In the genomic region with DNA sequence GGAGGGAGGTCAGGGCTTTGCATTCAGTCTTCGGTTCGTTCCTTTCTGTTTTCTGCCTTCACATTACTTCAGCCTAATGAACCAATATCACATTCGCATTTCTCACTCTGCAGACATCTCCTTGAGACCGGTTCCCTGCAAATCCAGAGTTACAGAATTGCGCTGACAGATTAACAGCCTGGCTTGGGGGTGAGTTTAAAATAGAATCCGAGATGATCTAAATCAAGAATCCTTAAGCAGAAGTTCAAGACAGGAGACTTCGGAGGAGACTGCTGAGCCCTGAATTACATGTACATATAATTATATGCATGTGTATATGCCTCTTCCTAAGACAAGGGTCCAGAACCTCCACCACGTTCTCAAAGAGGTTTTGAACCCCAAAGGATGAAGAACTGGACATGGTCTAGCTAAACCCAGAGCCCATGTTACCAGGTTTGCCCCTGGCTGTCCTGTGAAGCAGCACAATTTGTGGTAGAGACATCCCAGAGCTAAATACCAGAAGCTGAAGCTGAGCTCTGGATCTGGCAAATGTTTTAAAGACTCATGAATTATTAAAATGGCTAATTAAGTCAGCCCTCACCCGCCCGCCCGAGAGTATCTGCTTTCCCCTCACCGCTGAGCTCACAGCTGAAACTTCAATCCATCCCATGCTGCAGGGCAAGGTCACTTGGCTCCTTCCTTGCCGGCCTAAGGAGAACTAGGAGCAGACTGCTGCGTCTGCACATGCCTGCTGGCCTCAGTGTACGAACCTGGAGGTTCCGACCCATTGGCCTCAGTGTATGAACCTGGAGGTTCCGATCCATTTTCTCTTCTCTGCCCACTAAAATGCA, we compare ENCODE assay signal across 8 mouse cellular contexts. TPM values are rescaled to one million over a fixed set of nuclear protein-coding genes. Genes with fewer than 3 reads are reported as not detected.
A peak's percentile ranks its signal among the peaks of the same experiment; 100 is the strongest.
DNase-seq lines count a peak whose midpoint lies in the region; ATAC-seq and TF ChIP-seq lines count a peak whose summit lies in the region.

No protein-coding gene starts in this region.

- H3K4me1 ChIP-seq in heart, embryonic 10.5 days = peaks cover 41% of the 10 kb centered on the region
- H3K4me1 ChIP-seq in embryonic facial prominence, embryonic 13.5 days = peaks cover 41% of the 10 kb centered on the region
- H3K4me1 ChIP-seq in intestine, postnatal 0 days (replicated peaks; ENCODE audit: control insufficient read depth, insufficient read depth, low read length) = no peaks in the 10 kb centered on the region
- peaks cover 34% of the 10 kb centered on the region for H3K4me1 ChIP-seq in midbrain, embryonic 14.5 days (ENCODE audit: control insufficient read depth, insufficient read depth, low read length)

- H3K27ac ChIP-seq in heart, embryonic 10.5 days = peak overlapping the region; percentile 78
- peak overlapping the region; percentile 71 for H3K27ac ChIP-seq in embryonic facial prominence, embryonic 13.5 days
- peak overlapping the region; percentile 11; the same call in 1 of the 2 replicates for H3K27ac ChIP-seq in intestine, postnatal 0 days (ENCODE audit: low read depth, low read length)
- H3K27ac ChIP-seq in midbrain, embryonic 14.5 days (replicated peaks; ENCODE audit: low read depth, low read length) = peak overlapping the region; percentile 52

- H3K4me3 ChIP-seq in heart, embryonic 10.5 days = peak overlapping the region; percentile 43; the same call in 1 of the 2 replicates
- peak overlapping the region; percentile 18 for H3K4me3 ChIP-seq in embryonic facial prominence, embryonic 13.5 days
- H3K4me3 ChIP-seq in intestine, postnatal 0 days (ENCODE audit: low read depth, low read length) = no peak overlapping the region
- H3K4me3 ChIP-seq in midbrain, embryonic 14.5 days (replicated peaks; ENCODE audit: low read depth, low read length) = no peak overlapping the region

- peak overlapping the region; percentile 41; the same call in 1 of the 2 replicates for H3K9ac ChIP-seq in embryonic facial prominence, embryonic 13.5 days
- no peak overlapping the region for H3K9ac ChIP-seq in intestine, postnatal 0 days (ENCODE audit: low read depth, low read length)
- peak overlapping the region; percentile 31; the same call in 1 of the 2 replicates for H3K9ac ChIP-seq in midbrain, embryonic 14.5 days (replicated peaks; ENCODE audit: low read length)

- WGBS in heart, embryonic 10.5 days = 30% methylated on average over 17 of the region's 17 CpGs
- 21% methylated on average over 17 of the region's 17 CpGs for WGBS in embryonic facial prominence, embryonic 13.5 days
- WGBS in intestine, postnatal 0 days = 66% methylated on average over 17 of the region's 17 CpGs
- WGBS in midbrain, embryonic 14.5 days = 17% methylated on average over 17 of the region's 17 CpGs

- DNase-seq in heart, embryonic 10.5 days (ENCODE audit: low spot score) = peak; percentile 71
- no peak for DNase-seq in heart, adult 8-10 months (ENCODE audit: low spot score)
- DNase-seq in midbrain, embryonic 14.5 days = peak; percentile 71
- DNase-seq in spleen, postnatal 10 days (ENCODE audit: low spot score in 2 of 2) = no peak
- DNase-seq in left cerebral cortex, adult 9 months (ENCODE audit: low spot score in 2 of 2) = no peak
- no peak for DNase-seq in cerebellum, adult 11 months

- no peak for ATAC-seq in embryonic facial prominence, embryonic 13.5 days (ENCODE audit: insufficient number of reproducible peaks, insufficient read depth, low FRiP score, low TSS enrichment, low read depth)
- ATAC-seq in intestine, postnatal 0 days = no peak
- ATAC-seq in midbrain, embryonic 14.5 days (ENCODE audit: low FRiP score, low TSS enrichment) = peak; percentile 63; the same call in 1 of the 2 replicates

- TF ChIP-seq CTCF in intestine, postnatal 0 days (IDR thresholded peaks at IDR 0.05; ENCODE audit: low read depth) = no peak

- no peaks in the 10 kb centered on the region for H3K36me3 ChIP-seq in heart, embryonic 10.5 days
- no peaks in the 10 kb centered on the region for H3K36me3 ChIP-seq in embryonic facial prominence, embryonic 13.5 days
- H3K36me3 ChIP-seq in intestine, postnatal 0 days (ENCODE audit: control insufficient read depth, insufficient read depth) = no peaks in the 10 kb centered on the region
- H3K36me3 ChIP-seq in midbrain, embryonic 14.5 days (ENCODE audit: control insufficient read depth, insufficient read depth, low read length) = no peaks in the 10 kb centered on the region

- peaks cover 12% of the 10 kb centered on the region; the same call in 1 of the 2 replicates for H3K27me3 ChIP-seq in heart, embryonic 10.5 days (ENCODE audit: insufficient read depth, poor library complexity, severe bottlenecking)
- H3K27me3 ChIP-seq in embryonic facial prominence, embryonic 13.5 days = no peaks in the 10 kb centered on the region
- H3K27me3 ChIP-seq in intestine, postnatal 0 days (replicated peaks; ENCODE audit: control insufficient read depth, insufficient read depth, low read length) = no peaks in the 10 kb centered on the region
- H3K27me3 ChIP-seq in midbrain, embryonic 14.5 days (ENCODE audit: control insufficient read depth, insufficient read depth, low read length) = no peaks in the 10 kb centered on the region

- peak overlapping the region; percentile 50 for H3K4me2 ChIP-seq in embryonic facial prominence, embryonic 13.5 days
- H3K4me2 ChIP-seq in intestine, postnatal 0 days (replicated peaks; ENCODE audit: low read depth) = peak overlapping the region; percentile 59
- peak overlapping the region; percentile 20 for H3K4me2 ChIP-seq in midbrain, embryonic 14.5 days (ENCODE audit: low read length)

- no peaks in the 10 kb centered on the region for H3K9me3 ChIP-seq in heart, embryonic 10.5 days
- H3K9me3 ChIP-seq in embryonic facial prominence, embryonic 13.5 days = no peaks in the 10 kb centered on the region
- H3K9me3 ChIP-seq in intestine, postnatal 0 days (ENCODE audit: control insufficient read depth) = no peaks in the 10 kb centered on the region
- H3K9me3 ChIP-seq in midbrain, embryonic 14.5 days (ENCODE audit: control insufficient read depth, low read length) = no peaks in the 10 kb centered on the region

RNA-seq across cellular contexts. Expression of a gene that starts 14.1 kb away (rescaled TPM):
- 738 and 942 TPM in 2 replicates for polyA plus RNA-seq in heart, embryonic 10.5 days (2016; fragmentation: Nextera tagmentation; extraction: Ambion mirVana)
- total RNA-seq in heart, adult 8-10 months (2022) = 100 to 1,000 TPM; 143 to 158 (median 147) TPM
- polyA plus RNA-seq in embryonic facial prominence, embryonic 13.5 days (2015; fragmentation: Nextera tagmentation; extraction: Ambion mirVana) = 864 and 866 TPM in 2 replicates
- polyA plus RNA-seq in intestine, postnatal 0 days (2015; fragmentation: Nextera tagmentation; extraction: Ambion mirVana) = 756 and 774 TPM in 2 replicates
- 1,972 and 2,214 TPM in 2 replicates for polyA plus RNA-seq in midbrain, embryonic 14.5 days (2014; fragmentation: Nextera tagmentation; extraction: Ambion mirVana)

RNA-seq across cellular contexts. Expression of a gene that starts 33.3 kb away (rescaled TPM):
- polyA plus RNA-seq in heart, embryonic 10.5 days (2016; fragmentation: Nextera tagmentation; extraction: Ambion mirVana) = 0.52 TPM in 1 of 2 replicates, not detected in the other
- not detected for total RNA-seq in heart, adult 8-10 months (2022)
- not detected in 2 replicates for polyA plus RNA-seq in embryonic facial prominence, embryonic 13.5 days (2015; fragmentation: Nextera tagmentation; extraction: Ambion mirVana)
- not detected in 2 replicates for polyA plus RNA-seq in intestine, postnatal 0 days (2015; fragmentation: Nextera tagmentation; extraction: Ambion mirVana)
- polyA plus RNA-seq in midbrain, embryonic 14.5 days (2014; fragmentation: Nextera tagmentation; extraction: Ambion mirVana) = not detected in 2 replicates

Comparison
In these comparisons a context has a peak if more than half of its experiments do, and no peak if none do; other contexts are left out.
1. DNase-seq: peak in heart, embryonic 10.5 days (single experiment) and midbrain, embryonic 14.5 days (single experiment); none in heart, adult 8-10 months (single experiment), spleen, postnatal 10 days (0 of 2), left cerebral cortex, adult 9 months (0 of 2) and cerebellum, adult 11 months (single experiment).
2. H3K27ac ChIP-seq: peak in every context shown above with its lines; median percentile 78 in heart, embryonic 10.5 days; 71 in embryonic facial prominence, embryonic 13.5 days; 52 in midbrain, embryonic 14.5 days; 11 in intestine, postnatal 0 days.
3. H3K4me3 ChIP-seq: peak in heart, embryonic 10.5 days (single experiment) and embryonic facial prominence, embryonic 13.5 days (single experiment); none in intestine, postnatal 0 days (single experiment) and midbrain, embryonic 14.5 days (single experiment).
4. Peak in every context shown above with its lines, with median percentiles within 50 percentile points of each other: H3K4me2 ChIP-seq.